Mouse (Mus musculus) heart, embryonic 16.5 days (tissue): ENCODE results near the gene Rag1. TPM values are rescaled to one million over a fixed set of nuclear protein-coding genes. Genes with fewer than 3 reads are reported as not detected.

ENCODE experiments used
- ATAC-seq: fragments of 200-750 bp; cut with Nextera tagmentation; replicated peaks from 2 replicates; pipeline ENCODE4 v1.8.0; 2017; ENCODE audit warnings: moderate number of reproducible peaks; ENCODE audit not compliant: insufficient read depth, low FRiP score; ENCODE audit errors: extremely low read depth
- H3K27ac ChIP-seq: fragments of 300-500 bp; sonication (generic); 2 replicates; pipeline ENCODE4 v1.5.1; 2014; ENCODE audit warnings: mild to moderate bottlenecking, low read length, control low read depth, moderate library complexity
- H3K27me3 ChIP-seq: fragments of 300-500 bp; sonication (generic); 2 replicates; pipeline ENCODE4 v1.6.1; 2014; ENCODE audit warnings: low read length, mixed read lengths; ENCODE audit not compliant: control insufficient read depth, insufficient read depth
- H3K36me3 ChIP-seq: fragments of 300-500 bp; sonication (generic); 2 replicates; pipeline ENCODE4 v1.6.1; 2014; ENCODE audit not compliant: control insufficient read depth, insufficient read depth
- H3K4me1 ChIP-seq: fragments of 300-500 bp; sonication (generic); 2 replicates; pipeline ENCODE4 v1.6.1; 2014; ENCODE audit warnings: low read length, mixed read lengths; ENCODE audit not compliant: control insufficient read depth, insufficient read depth
- H3K4me2 ChIP-seq: fragments of 300-500 bp; sonication (generic); 2 replicates; pipeline ENCODE4 v1.6.1; 2014; ENCODE audit warnings: low read depth, mild to moderate bottlenecking, control low read depth, low read length
- H3K4me3 ChIP-seq: fragments of 300-500 bp; sonication (generic); 2 replicates; pipeline ENCODE4 v1.5.1; 2014; ENCODE audit warnings: mild to moderate bottlenecking, control low read depth, low read length
- H3K9ac ChIP-seq: fragments of 300-500 bp; sonication (generic); 2 replicates; pipeline ENCODE4 v1.6.1; 2014; ENCODE audit warnings: low read length, control low read depth
- H3K9me3 ChIP-seq: fragments of 300-500 bp; sonication (generic); replicated peaks from 2 replicates; pipeline ENCODE4 v1.6.1; 2016; ENCODE audit warnings: low read length; ENCODE audit not compliant: control insufficient read depth
- WGBS: fragments of 180-500 bp; shearing (Covaris S2); extraction: QIAGEN DNeasy Blood & Tissue Kit; methylation state at CpG from one replicate; pipeline ENCODE4 v1.1.7; 2014; 5-methylcytosine and 5-hydroxymethylcytosine counted together
- polyA plus RNA-seq: library from polyadenylated mRNA; unstranded; fragments of >200 nt; fragmentation: Nextera tagmentation; extraction: Ambion mirVana; gene quantifications from 2 replicates; pipeline ENCODE4 v1.2.1, GENCODE M21; 2015

Rag1 gene
- polyA plus RNA-seq, 1 experiment from 2014 or later: 15.8 TPM

DNA sequence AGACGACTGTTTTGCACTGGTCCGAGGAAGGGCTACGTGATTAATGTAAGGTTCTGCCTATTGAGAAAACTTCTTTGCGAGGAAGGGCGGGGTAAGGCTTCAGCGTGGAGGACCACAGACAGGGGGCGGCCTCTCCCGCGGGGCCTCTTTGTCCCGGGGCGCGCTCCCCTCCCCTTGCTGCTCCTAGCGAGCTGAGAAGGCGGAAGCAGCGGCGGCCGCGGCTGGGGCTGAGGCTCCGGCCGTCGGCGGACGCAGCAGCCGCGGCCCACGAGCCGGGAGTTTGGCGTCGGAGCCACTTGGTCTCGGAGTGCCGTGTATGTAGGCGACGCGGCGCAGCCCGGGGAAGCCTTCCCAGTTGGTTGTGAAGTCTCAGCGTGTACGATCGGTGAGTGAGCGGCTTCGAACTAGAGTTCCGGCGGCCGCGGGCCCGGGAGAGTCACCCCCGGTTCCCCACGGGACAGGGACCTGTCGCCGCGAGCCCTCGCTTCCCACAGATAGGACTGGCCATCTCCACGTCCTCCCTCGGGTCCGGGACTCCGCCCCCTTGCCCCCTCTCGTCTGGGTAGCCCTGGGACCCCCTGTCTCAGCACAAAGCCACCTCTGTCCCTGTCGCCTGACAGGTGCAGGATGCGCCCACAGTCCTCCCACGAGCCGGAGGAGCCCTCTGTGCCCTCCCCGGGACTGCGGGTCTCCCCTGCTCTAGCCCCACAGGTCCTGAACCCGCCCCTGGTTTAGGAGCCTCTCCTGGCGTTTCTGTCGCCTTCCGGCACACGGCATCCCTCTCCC lies 29.1 kb upstream of the Rag1 start, which contains the start of gene Traf6:
Gene Traf6, plus strand, starts transcription at position 194 of the 786 bp plus-strand sequence.
- Histone ChIP-seq H3K9ac (peak within 1 kb of the TSS; percentile 95), H3K4me2 (peak within 1 kb of the TSS; percentile 86), H3K27ac (peak within 1 kb of the TSS; percentile 50)

GRCm38 (mm10) chr2:101673547-101673946 lies 24.2 kb upstream of the Rag1 start:
- ATAC-seq: no peak
- H3K9ac ChIP-seq: no peak overlapping the region
- no peak overlapping the region for H3K4me3 ChIP-seq
- H3K4me1 ChIP-seq: no peaks in the 10 kb centered on the region; the same call in 1 of the 2 replicates
- no peak overlapping the region for H3K4me2 ChIP-seq
- H3K27ac ChIP-seq: no peak overlapping the region
- H3K9me3 ChIP-seq: no peaks in the 10 kb centered on the region
- no peaks in the 10 kb centered on the region for H3K27me3 ChIP-seq
- 58% methylated on average over 3 of the region's 3 CpGs for WGBS
- no peaks in the 10 kb centered on the region for H3K36me3 ChIP-seq

More for the DNA sequence above, 29.1 kb upstream of the Rag1 start, which contains the start of gene Traf6:
- H3K36me3 ChIP-seq: no peaks in the 10 kb centered on the region
- peak within 1 kb of the TSS; percentile 97 for H3K4me3 ChIP-seq
- peaks cover 6% of the 10 kb centered on the region for H3K4me1 ChIP-seq
- no peaks in the 10 kb centered on the region for H3K27me3 ChIP-seq
- ATAC-seq: peak; percentile 94
- H3K9me3 ChIP-seq: no peaks in the 10 kb centered on the region
- under 1% methylated on average over 68 of the region's 68 CpGs for WGBS

- Histone ChIP-seq H3K9ac (no peak overlapping the region), H3K27ac (no peak overlapping the region), H3K27me3 (peaks cover 2% of the 10 kb centered on the region; the same call in 1 of the 2 replicates), H3K36me3 (no peaks in the 10 kb centered on the region), H3K9me3 (no peaks in the 10 kb centered on the region), H3K4me1 (no peaks in the 10 kb centered on the region), H3K4me3 (no peak overlapping the region), H3K4me2 (no peak overlapping the region)
- no peak for ATAC-seq
- WGBS: 54% methylated on average over 3 of the region's 3 CpGs
These were observed 19.4 kb upstream of the Rag1 start for GRCm38 (mm10) chr2:101668751-101669150.

DNA sequence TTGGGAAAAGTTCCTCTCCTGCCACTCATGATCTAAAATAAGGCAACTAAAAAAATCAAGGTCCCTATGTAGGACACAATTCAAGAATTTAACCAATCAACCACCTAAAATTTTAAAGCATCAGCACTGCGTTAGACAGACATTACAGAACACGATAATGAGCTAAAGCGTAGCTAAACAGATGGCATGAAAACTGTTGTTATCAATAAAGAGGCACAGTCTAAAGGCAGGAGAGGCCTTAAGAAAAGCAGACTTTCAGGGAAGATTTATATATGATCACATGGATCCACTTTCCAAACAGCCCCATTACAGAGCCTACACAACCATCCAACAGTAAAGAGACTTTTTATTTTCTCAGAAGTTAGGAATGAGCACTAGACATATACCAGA lies 16.4 kb upstream of the Rag1 start:
- Histone ChIP-seq H3K4me3 (no peak overlapping the region), H3K9ac (no peak overlapping the region), H3K4me1 (no peaks in the 10 kb centered on the region), H3K36me3 (no peaks in the 10 kb centered on the region), H3K9me3 (no peaks in the 10 kb centered on the region), H3K27me3 (peaks cover 2% of the 10 kb centered on the region; the same call in 1 of the 2 replicates), H3K27ac (no peak overlapping the region), H3K4me2 (no peak overlapping the region)
- no peak for ATAC-seq
- 87% methylated on average over 3 of the region's 3 CpGs for WGBS

GRCm38 (mm10) chr2:101665058-101665702 lies 15.9 kb upstream of the Rag1 start:
- Histone ChIP-seq H3K27me3 (peaks cover 2% of the 10 kb centered on the region; the same call in 1 of the 2 replicates), H3K9ac (no peak overlapping the region), H3K4me2 (no peak overlapping the region), H3K4me1 (no peaks in the 10 kb centered on the region), H3K27ac (no peak overlapping the region), H3K36me3 (no peaks in the 10 kb centered on the region), H3K9me3 (no peaks in the 10 kb centered on the region), H3K4me3 (no peak overlapping the region)
- 23% methylated on average over 9 of the region's 9 CpGs for WGBS
- ATAC-seq: peak; percentile 65; the same call in 1 of the 2 replicates

- H3K36me3 ChIP-seq: no peaks in the 10 kb centered on the region
- ATAC-seq: no peak
- WGBS: 65% methylated on average over 2 of the region's 2 CpGs
These were observed 11.2 kb upstream of the Rag1 start for GRCm38 (mm10) chr2:101660536-101660935.

GRCm38 (mm10) chr2:101652921-101653597 lies 3.8 kb upstream of the Rag1 start:
- Histone ChIP-seq H3K9me3 (no peaks in the 10 kb centered on the region), H3K27ac (no peak overlapping the region), H3K27me3 (no peaks in the 10 kb centered on the region), H3K4me2 (peak overlapping the region; percentile 79), H3K4me3 (peak overlapping the region; percentile 48), H3K9ac (peak overlapping the region; percentile 60), H3K36me3 (no peaks in the 10 kb centered on the region), H3K4me1 (peaks cover 5% of the 10 kb centered on the region; the same call in 1 of the 2 replicates)
- WGBS: 15% methylated on average over 14 of the region's 14 CpGs
- ATAC-seq: peak; percentile 56; the same call in 1 of the 2 replicates

More at GRCm38 (mm10) chr2:101660536-101660935, 11.2 kb upstream of the Rag1 start:
- Histone ChIP-seq H3K4me2 (no peak overlapping the region), H3K4me1 (no peaks in the 10 kb centered on the region), H3K27ac (no peak overlapping the region), H3K4me3 (no peak overlapping the region), H3K9ac (no peak overlapping the region), H3K9me3 (no peaks in the 10 kb centered on the region), H3K27me3 (peaks cover 2% of the 10 kb centered on the region; the same call in 1 of the 2 replicates)

DNA sequence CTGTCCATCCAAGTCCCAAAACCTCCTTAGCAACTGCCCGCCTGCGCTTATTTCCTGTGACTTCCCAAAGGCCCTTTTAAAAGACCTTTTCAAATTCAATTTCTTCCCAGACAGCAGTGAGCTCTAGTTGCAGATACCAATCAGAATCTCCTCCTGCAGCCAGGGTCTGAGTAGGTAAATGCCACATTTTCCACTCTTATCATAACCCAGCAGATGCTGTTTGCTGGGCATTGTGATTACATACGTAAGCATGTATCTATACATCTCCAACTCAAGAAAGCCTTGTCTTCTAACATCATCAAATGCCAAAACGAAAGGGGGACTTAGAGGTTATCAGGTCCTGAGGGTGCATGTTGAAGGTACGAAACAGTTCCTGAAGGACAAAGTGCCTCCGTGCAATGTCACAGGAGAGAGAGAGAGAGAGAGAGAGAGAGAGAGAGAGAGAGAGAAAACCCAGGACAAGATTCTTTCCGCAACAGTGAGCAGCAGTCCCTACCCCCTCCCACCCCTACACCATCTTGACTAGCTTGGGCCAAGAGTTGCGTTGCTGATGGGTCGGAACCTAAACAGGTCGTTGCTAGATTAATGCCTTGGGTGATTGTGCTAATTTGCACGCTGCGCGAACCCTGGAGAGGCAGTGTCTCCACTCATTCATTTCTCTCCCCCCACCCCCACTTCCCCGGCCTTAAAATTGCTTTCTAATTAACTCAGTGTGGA lies 3.1 kb upstream of the Rag1 start:
- H3K27ac ChIP-seq: no peak overlapping the region

More for the DNA sequence above, 3.1 kb upstream of the Rag1 start:
- H3K27me3 ChIP-seq: no peaks in the 10 kb centered on the region
- ATAC-seq: no peak
- H3K4me1 ChIP-seq: peaks cover 5% of the 10 kb centered on the region; the same call in 1 of the 2 replicates
- peak overlapping the region; percentile 60 for H3K9ac ChIP-seq
- peak overlapping the region; percentile 48 for H3K4me3 ChIP-seq
- WGBS: 36% methylated on average over 14 of the region's 14 CpGs
- H3K9me3 ChIP-seq: no peaks in the 10 kb centered on the region
- no peaks in the 10 kb centered on the region for H3K36me3 ChIP-seq
- H3K4me2 ChIP-seq: peak overlapping the region; percentile 79
